Mouse (Mus musculus) intestine, postnatal 0 days (tissue): ENCODE measurements around the gene Tm9sf2. TPM values are rescaled to one million over a fixed set of nuclear protein-coding genes. Genes with fewer than 3 reads are reported as not detected.
A peak's percentile ranks its signal among the peaks of the same experiment; 100 is the strongest.
"Not testable (repeated sequence)": the region's sequence is repeated elsewhere in the genome, so short reads cannot be mapped to it uniquely, and the experiment has no call there.

Experiments
- ATAC-seq: fragments of 200-750 bp; cut with Nextera tagmentation; 2 replicates; pipeline ENCODE4 v1.8.0; 2017; ENCODE audit warnings: mild to moderate bottlenecking, moderate TSS enrichment, moderate library complexity
- H3K27ac ChIP-seq: fragments of 300-500 bp; sonication (generic); 2 replicates; pipeline ENCODE4 v1.5.1; 2014; ENCODE audit warnings: mild to moderate bottlenecking, low read depth, low read length, moderate library complexity
- H3K27me3 ChIP-seq: fragments of 300-500 bp; sonication (generic); replicated peaks from 2 replicates; pipeline ENCODE4 v1.6.1; 2014; ENCODE audit warnings: low read length, mixed read lengths; ENCODE audit not compliant: control insufficient read depth, insufficient read depth
- H3K36me3 ChIP-seq: fragments of 300-500 bp; sonication (generic); 2 replicates; pipeline ENCODE4 v1.6.1; 2014; ENCODE audit warnings: mild to moderate bottlenecking, moderate library complexity; ENCODE audit not compliant: control insufficient read depth, insufficient read depth
- H3K4me1 ChIP-seq: fragments of 300-500 bp; sonication (generic); replicated peaks from 2 replicates; pipeline ENCODE4 v1.6.1; 2014; ENCODE audit warnings: antibody characterized with exemption, low read length, mixed read lengths; ENCODE audit not compliant: control insufficient read depth, insufficient read depth
- H3K4me2 ChIP-seq: fragments of 300-500 bp; sonication (generic); replicated peaks from 2 replicates; pipeline ENCODE4 v1.6.1; 2014; ENCODE audit warnings: low read depth, mild to moderate bottlenecking, moderate library complexity
- H3K4me3 ChIP-seq: fragments of 300-500 bp; sonication (generic); 2 replicates; pipeline ENCODE4 v1.5.1; 2014; ENCODE audit warnings: low read depth, low read length
- H3K9ac ChIP-seq: fragments of 300-500 bp; sonication (generic); 2 replicates; pipeline ENCODE4 v1.6.1; 2014; ENCODE audit warnings: mild to moderate bottlenecking, low read depth, low read length
- H3K9me3 ChIP-seq: fragments of 300-500 bp; sonication (generic); 2 replicates; pipeline ENCODE4 v1.6.1; 2016; ENCODE audit warnings: mixed run types; ENCODE audit not compliant: control insufficient read depth
- CTCF ChIP-seq: sonication (generic); IDR thresholded peaks from 2 replicates; pipeline ENCODE4 v1.5.1; 2016; ENCODE audit warnings: low read depth, mild to moderate bottlenecking, control low read depth, antibody characterized with exemption, moderate library complexity
- WGBS: fragments of 180-500 bp; shearing (Covaris S2); extraction: QIAGEN DNeasy Blood & Tissue Kit; methylation state at CpG from one replicate; pipeline ENCODE4 v1.1.7; 2014; 5-methylcytosine and 5-hydroxymethylcytosine counted together
- polyA plus RNA-seq: library from polyadenylated mRNA; unstranded; fragments of >200 nt; fragmentation: Nextera tagmentation; extraction: Ambion mirVana; gene quantifications from 2 replicates; pipeline ENCODE4 v1.2.1, GENCODE M21; 2015

Tm9sf2 gene
- polyA plus RNA-seq, 1 experiment from 2014 or later, result 295 TPM

DNA sequence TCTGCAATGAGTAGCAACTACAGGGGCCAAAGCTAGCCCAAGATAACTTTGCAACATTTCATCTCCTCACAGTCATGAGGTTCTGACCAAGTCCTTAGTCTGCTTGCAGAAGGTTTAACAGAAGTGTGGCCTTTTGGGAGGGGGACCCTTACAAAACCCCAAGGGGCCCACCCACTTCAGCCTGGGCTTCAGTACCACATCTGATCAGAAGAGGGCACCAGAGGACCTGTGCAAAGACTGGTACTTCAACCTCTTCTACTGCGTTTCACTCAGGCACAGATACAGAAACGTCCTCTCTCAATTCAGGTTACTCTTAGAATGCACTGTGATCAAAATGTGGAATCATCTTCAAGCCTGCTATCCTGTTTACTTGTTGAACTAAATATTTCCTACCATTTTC lies 42.3 kb upstream of the Tm9sf2 start:
- peak; percentile 98 for TF ChIP-seq CTCF
- Histone ChIP-seq H3K27ac (no peak overlapping the region), H3K4me2 (no peak overlapping the region), H3K9ac (no peak overlapping the region), H3K9me3 (no peaks in the 10 kb centered on the region), H3K36me3 (no peaks in the 10 kb centered on the region), H3K4me3 (no peak overlapping the region), H3K4me1 (peaks cover 3% of the 10 kb centered on the region; the same call in 1 of the 2 replicates), H3K27me3 (no peaks in the 10 kb centered on the region)
- WGBS, result 3% methylated on average over 2 of the region's 2 CpGs
- no peak for ATAC-seq

DNA sequence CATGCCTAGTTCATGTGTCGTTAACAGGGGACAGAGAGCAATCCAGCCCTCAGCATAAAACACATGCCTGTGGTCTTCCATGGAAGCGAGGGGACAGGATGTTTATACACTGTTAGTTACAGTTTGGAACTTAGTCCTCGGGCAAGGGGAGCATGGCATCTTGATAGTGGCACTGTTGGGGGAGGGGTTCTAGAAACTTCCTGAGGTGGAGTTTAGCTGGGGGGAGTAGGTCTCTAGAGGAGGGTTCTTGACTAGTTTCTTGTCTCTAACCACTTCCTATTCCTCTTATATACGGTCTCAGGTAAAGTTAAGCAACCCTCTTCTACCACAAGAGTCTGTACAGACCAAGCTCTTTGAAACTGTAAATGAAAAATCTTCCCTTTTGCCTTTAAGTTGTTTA lies 40.6 kb upstream of the Tm9sf2 start:
- H3K27me3 ChIP-seq, result no peaks in the 10 kb centered on the region
- no peak for TF ChIP-seq CTCF
- H3K4me2 ChIP-seq, result no peak overlapping the region
- ATAC-seq, result no peak
- no peaks in the 10 kb centered on the region for H3K9me3 ChIP-seq
- H3K27ac ChIP-seq, result no peak overlapping the region
- no peak overlapping the region for H3K9ac ChIP-seq
- peaks cover 3% of the 10 kb centered on the region; the same call in 1 of the 2 replicates for H3K4me1 ChIP-seq
- no peak overlapping the region for H3K4me3 ChIP-seq
- no peaks in the 10 kb centered on the region for H3K36me3 ChIP-seq
- 59% methylated on average over 4 of the region's 4 CpGs for WGBS

DNA sequence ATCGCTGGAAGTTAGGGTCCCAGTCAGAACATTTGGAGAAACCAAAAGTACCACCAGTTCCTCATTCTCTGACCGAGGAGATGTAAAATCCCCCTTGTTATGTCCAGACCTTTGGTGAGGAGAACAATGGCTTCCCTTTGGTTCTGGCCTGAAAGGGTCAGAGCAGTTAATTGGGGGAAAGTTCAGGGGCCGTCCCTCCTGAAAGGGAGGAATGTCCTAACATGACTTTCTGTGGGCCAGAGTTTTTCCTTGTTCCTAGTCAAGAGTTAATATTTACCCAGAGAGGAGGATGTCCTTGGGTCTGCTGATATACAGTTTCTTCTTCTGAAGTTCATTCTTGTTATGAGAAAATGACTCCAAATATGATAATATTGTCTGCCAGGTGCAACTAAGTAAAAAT lies 38.8 kb upstream of the Tm9sf2 start:
- not testable (repeated sequence) for H3K9ac ChIP-seq, H3K27me3 ChIP-seq, H3K36me3 ChIP-seq, ATAC-seq, H3K4me3 ChIP-seq, H3K27ac ChIP-seq, H3K4me1 ChIP-seq, H3K9me3 ChIP-seq
- H3K4me2 ChIP-seq, result 0 out of 2 replicates have a peak overlapping the region, but pooled peaks have one; percentile 24
- WGBS, result 41% methylated on average over 3 of the region's 3 CpGs

DNA sequence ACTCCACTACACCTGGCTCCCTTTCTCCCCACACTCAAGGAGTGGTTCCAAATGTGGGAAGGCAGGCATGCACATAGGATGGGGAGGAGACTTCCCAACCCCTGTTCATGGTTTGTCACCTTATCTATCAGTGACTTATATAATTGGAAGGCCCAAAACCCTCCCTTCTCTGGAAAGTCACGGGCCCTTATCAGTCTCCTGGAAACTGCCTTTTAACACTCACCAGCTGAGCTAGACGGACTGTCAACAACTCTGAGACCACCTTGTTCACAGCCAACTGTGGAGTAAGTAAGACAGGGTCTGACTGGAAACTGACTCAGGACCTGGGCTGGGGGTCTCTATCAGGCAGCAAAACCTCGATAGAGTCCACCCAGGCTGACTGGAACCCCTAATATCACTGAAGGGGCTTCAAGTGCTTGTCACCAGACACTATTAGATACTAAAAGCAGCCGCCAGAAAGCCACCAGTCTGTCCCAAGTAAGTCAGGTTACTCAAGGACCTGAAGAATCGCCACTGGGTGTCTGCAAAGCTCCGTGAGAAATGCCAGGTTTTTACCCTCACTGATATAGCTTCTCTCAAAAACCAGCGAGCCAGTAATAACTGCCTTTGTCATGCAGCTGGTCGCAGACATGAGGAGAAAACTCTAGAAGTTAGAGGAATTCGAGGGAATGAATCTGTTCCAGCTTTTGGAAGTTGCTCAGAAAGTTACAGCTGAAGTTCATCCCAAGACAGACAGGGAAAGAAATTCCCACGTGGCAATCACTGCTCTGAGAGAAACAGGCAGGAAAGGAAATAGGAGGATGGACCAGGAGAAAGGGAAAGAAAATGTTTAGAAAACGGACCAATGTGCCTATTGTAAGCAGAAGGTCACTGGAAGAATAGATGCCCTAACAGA lies 37.8 kb upstream of the Tm9sf2 start:
- H3K36me3 ChIP-seq, result no peaks in the 10 kb centered on the region
- H3K4me1 ChIP-seq, result peaks cover 3% of the 10 kb centered on the region; the same call in 1 of the 2 replicates
- H3K27ac ChIP-seq, result no peak overlapping the region
- WGBS, result 49% methylated on average over 11 of the region's 11 CpGs
- no peak overlapping the region for H3K4me2 ChIP-seq
- no peak overlapping the region for H3K4me3 ChIP-seq
- H3K27me3 ChIP-seq, result no peaks in the 10 kb centered on the region
- no peak; the same call in 1 of the 2 replicates for TF ChIP-seq CTCF
- no peaks in the 10 kb centered on the region for H3K9me3 ChIP-seq
- H3K9ac ChIP-seq, result no peak overlapping the region
- ATAC-seq, result no peak

DNA sequence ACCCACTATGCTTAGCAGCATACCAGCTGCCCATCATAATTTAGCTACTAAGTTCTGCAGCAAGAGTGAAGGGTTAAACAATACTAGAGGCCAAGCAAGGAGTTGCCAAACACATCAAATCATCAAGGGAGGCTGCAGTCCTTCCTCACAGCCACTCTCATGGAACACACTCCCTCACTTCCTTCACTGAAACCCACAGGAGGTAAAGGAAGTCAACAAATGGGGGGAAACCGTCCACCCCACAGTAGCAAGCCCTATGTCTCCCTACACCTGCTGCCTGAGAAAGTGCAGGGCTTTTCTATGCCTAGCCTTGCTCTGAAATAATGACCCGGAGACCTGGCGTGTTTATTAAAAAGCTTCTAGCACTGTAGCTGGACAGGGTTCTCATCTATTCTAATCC lies 36.9 kb upstream of the Tm9sf2 start:
- Histone ChIP-seq H3K4me3 (no peak overlapping the region), H3K27ac (no peak overlapping the region), H3K9ac (no peak overlapping the region), H3K4me2 (no peak overlapping the region), H3K36me3 (no peaks in the 10 kb centered on the region), H3K4me1 (peaks cover 3% of the 10 kb centered on the region; the same call in 1 of the 2 replicates), H3K27me3 (no peaks in the 10 kb centered on the region), H3K9me3 (no peaks in the 10 kb centered on the region)
- TF ChIP-seq CTCF, result no peak
- WGBS, result 76% methylated on average over 3 of the region's 3 CpGs
- ATAC-seq, result no peak

DNA sequence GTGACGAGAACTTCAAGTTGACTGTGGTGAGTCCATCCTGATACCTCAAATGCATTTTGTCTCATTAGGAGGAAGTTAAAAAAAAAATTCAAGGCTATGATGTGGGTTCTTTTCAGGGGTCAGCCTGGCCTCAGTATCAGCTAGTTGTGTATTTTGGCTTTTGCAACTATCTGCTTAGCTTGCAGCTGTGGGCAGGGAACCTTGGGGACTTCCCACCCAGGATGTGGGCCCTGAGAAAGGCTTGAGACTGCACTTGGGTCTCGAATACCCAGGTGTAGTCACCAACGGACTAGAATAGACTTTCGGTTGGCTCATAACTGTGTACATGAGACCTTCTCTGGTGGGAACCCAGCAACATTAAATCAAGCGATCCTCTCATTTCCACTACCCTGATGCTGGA lies 33.4 kb upstream of the Tm9sf2 start:
- Histone ChIP-seq H3K4me3 (no peak overlapping the region), H3K4me1 (peaks cover 3% of the 10 kb centered on the region; the same call in 1 of the 2 replicates), H3K9ac (no peak overlapping the region), H3K4me2 (no peak overlapping the region), H3K9me3 (no peaks in the 10 kb centered on the region), H3K27me3 (no peaks in the 10 kb centered on the region), H3K27ac (no peak overlapping the region), H3K36me3 (no peaks in the 10 kb centered on the region)
- 88% methylated on average over 5 of the region's 5 CpGs for WGBS
- TF ChIP-seq CTCF, result no peak
- no peak for ATAC-seq
